Mouse (Mus musculus) forebrain, embryonic 13.5 days (tissue): Measurements from ENCODE around the gene Gm28047. TPM values are rescaled to one million over a fixed set of nuclear protein-coding genes. Genes with fewer than 3 reads are reported as not detected.

ENCODE experiments used
- ATAC-seq: fragments of 200-750 bp; cut with Nextera tagmentation; 2 replicates; pipeline ENCODE4 v1.8.0; 2017
- H3K27ac ChIP-seq: fragments of 300-500 bp; sonication (generic); 2 replicates; pipeline ENCODE4 v1.5.1; 2015; ENCODE audit warnings: inconsistent platforms, mild to moderate bottlenecking, moderate library complexity
- H3K27me3 ChIP-seq: fragments of 300-500 bp; sonication (generic); 2 replicates; pipeline ENCODE4 v1.6.1; 2015; ENCODE audit warnings: mild to moderate bottlenecking, inconsistent platforms
- H3K36me3 ChIP-seq: fragments of 300-500 bp; sonication (generic); 2 replicates; pipeline ENCODE4 v1.6.1; 2015; ENCODE audit warnings: mild to moderate bottlenecking, inconsistent platforms; ENCODE audit not compliant: poor library complexity, severe bottlenecking
- H3K4me1 ChIP-seq: fragments of 300-500 bp; sonication (generic); 2 replicates; pipeline ENCODE4 v1.6.1; 2015; ENCODE audit warnings: inconsistent platforms
- H3K4me2 ChIP-seq: fragments of 300-500 bp; sonication (generic); 2 replicates; pipeline ENCODE4 v1.6.1; 2015; ENCODE audit warnings: inconsistent platforms, mild to moderate bottlenecking, moderate library complexity
- H3K4me3 ChIP-seq: fragments of 300-500 bp; sonication (generic); 2 replicates; pipeline ENCODE4 v1.5.1; 2015; ENCODE audit warnings: mild to moderate bottlenecking, inconsistent platforms
- H3K9ac ChIP-seq: fragments of 300-500 bp; sonication (generic); 2 replicates; pipeline ENCODE4 v1.6.1; 2015; ENCODE audit warnings: mild to moderate bottlenecking, inconsistent platforms
- H3K9me3 ChIP-seq: fragments of 300-500 bp; sonication (generic); replicated peaks from 2 replicates; pipeline ENCODE4 v1.6.1; 2016; ENCODE audit warnings: inconsistent platforms
- WGBS: fragments of 180-500 bp; shearing (Covaris S2); methylation state at CpG from one replicate; pipeline ENCODE4 v1.1.7; 2015; 5-methylcytosine and 5-hydroxymethylcytosine counted together
- polyA plus RNA-seq: library from polyadenylated mRNA; unstranded; fragments of >200 nt; fragmentation: Nextera tagmentation; extraction: Ambion mirVana; gene quantifications from 2 replicates; pipeline ENCODE4 v1.2.1, GENCODE M21; 2015

The Gm28047 gene
- polyA plus RNA-seq, 1 experiment from 2014 or later = not detected

DNA sequence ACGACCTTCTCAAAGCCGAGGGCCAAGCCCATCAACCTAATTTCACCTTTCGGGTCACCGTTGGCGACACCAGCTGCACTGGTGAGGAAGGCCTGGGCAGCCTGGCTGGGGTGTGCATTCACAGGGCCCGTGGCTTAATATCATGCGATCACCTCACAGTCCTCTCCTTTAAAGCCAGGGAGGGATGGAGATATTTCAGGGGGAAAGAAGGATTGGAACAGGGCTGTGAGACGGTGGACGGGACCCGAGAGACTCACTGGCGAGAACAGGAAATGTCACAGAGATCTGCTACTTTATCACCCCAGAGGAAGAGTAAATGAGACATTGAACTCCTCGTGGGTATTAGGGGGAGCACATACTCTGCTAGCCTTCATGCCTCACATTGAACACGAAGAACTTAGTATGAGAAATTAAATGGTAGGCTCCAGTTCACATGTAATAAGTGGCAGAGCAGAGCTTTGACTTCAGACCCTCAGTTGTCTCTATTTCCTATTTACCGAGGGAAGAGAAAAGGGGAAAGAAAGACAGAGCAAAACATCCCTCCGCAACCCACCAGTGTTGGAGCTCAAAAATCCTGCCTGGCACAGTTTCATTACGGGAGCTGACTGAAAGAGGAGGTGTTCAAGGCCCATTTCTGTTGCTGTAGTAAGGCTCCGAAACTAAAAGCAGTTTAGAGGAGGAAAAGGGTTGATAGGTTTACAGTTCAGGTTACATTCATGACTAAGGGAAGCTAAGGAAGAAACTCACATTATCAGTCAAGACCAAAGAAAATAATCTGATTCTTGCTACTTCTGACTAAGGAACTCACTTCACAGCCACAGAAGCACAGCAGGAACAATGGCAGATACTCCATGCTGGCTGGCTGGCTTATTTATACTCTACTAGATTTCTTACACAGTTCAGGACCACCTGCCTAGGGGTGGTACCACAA is 105.4 kb downstream of the Gm28047 start:
- Histone ChIP-seq H3K9me3 (no peaks in the 10 kb centered on the region), H3K36me3 (peaks cover 35% of the 10 kb centered on the region), H3K4me1 (peaks cover 31% of the 10 kb centered on the region), H3K4me2 (peak overlapping the region; percentile 81), H3K4me3 (peak overlapping the region; percentile 72), H3K9ac (peak overlapping the region; percentile 83), H3K27me3 (no peaks in the 10 kb centered on the region), H3K27ac (peak overlapping the region; percentile 97)
- no peak for ATAC-seq
- 72% methylated on average over 17 of the region's 17 CpGs for WGBS

DNA sequence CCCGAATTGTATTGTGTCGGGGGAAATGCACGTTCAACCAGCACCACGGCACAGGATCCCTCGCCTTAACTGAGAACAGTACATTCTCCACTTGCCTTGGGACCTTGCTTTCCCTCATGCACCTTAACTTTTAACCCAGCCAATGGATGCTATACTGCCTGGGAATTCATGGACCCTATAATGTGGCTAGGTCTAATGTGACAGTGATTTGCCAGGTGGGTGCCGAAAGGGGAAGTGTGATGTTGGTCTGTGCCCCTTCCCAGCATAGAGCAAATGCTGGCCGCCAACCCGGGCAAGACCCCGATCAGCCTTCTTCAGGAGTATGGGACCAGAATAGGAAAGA is 106.0 kb downstream of the Gm28047 start:
- Histone ChIP-seq H3K9me3 (no peaks in the 10 kb centered on the region), H3K4me1 (peaks cover 34% of the 10 kb centered on the region), H3K4me3 (peak overlapping the region; percentile 72), H3K27ac (peak overlapping the region; percentile 97), H3K4me2 (peak overlapping the region; percentile 81), H3K36me3 (peaks cover 29% of the 10 kb centered on the region), H3K9ac (peak overlapping the region; percentile 83), H3K27me3 (no peaks in the 10 kb centered on the region)
- no peak for ATAC-seq
- 22% methylated on average over 9 of the region's 9 CpGs for WGBS

GRCm38 (mm10) chr15:102517976-102518858 is 106.7 kb downstream of the Gm28047 start, which contains the start of gene Tarbp2:
Tarbp2 (plus strand) TSS chr15:102518192.
- H3K27me3 ChIP-seq = no peaks in the 10 kb centered on the region
- peaks cover 34% of the 10 kb centered on the region for H3K4me1 ChIP-seq
- peak; percentile 92 for ATAC-seq
- peak within 1 kb of the TSS; percentile 92 for H3K9ac ChIP-seq
- H3K36me3 ChIP-seq = peaks cover 25% of the 10 kb centered on the region
- H3K4me2 ChIP-seq = peak within 1 kb of the TSS; percentile 81
- WGBS = under 1% methylated on average over 60 of the region's 60 CpGs
- no peaks in the 10 kb centered on the region for H3K9me3 ChIP-seq
- peak within 1 kb of the TSS; percentile 72 for H3K4me3 ChIP-seq
- peak within 1 kb of the TSS; percentile 97 for H3K27ac ChIP-seq

- peak overlapping the region; percentile 93 for H3K27ac ChIP-seq
- no peaks in the 10 kb centered on the region for H3K9me3 ChIP-seq
- H3K27me3 ChIP-seq = no peaks in the 10 kb centered on the region
- no peak for ATAC-seq
- H3K4me1 ChIP-seq = peaks cover 36% of the 10 kb centered on the region
- peak overlapping the region; percentile 81 for H3K4me2 ChIP-seq
- H3K36me3 ChIP-seq = peaks cover 20% of the 10 kb centered on the region
- WGBS = under 1% methylated on average over 10 of the region's 10 CpGs
- peak overlapping the region; percentile 92 for H3K9ac ChIP-seq
- peak overlapping the region; percentile 72 for H3K4me3 ChIP-seq
Measured at GRCm38 (mm10) chr15:102517631-102517975, 107.3 kb downstream of the Gm28047 start.

DNA sequence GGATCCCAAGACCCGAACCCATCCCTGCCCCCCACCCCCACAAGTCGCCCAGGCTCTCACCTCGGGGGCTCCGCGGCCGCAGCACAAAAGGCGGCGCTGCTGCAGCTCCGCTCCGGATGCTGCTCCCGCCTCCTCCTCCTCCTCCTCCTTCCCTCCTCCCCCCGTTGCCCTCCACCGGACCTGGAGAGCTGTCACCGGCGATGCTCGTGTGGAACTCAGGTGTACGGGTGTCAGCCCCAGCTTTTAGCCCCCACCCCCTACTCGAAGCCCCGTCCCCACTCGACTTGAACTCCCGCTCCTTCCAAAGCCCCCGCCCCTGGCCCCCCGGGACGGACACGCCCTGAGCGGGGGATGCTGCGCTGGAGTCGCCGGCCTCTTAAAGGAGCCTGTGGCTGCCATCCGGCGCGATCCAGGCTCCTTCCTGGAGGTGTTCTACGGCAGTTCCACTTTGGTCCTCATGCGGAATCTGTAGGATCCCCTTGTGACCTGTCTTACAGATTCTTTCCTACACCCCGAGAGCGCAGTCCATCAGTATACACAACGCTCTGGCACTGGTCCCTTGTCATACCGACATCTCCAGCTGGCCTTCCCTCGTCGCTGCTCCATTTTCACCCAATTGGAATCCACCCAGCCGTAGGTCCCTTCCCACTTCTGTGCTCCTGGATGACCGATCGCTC is 108.0 kb downstream of the Gm28047 start, which contains the start of gene Map3k12:
Gene Map3k12, minus strand, starts transcription at position 337 of the 677 bp plus-strand sequence.
- peaks cover 44% of the 10 kb centered on the region for H3K4me1 ChIP-seq
- H3K27ac ChIP-seq = peak within 1 kb of the TSS; percentile 93
- H3K36me3 ChIP-seq = peaks cover 12% of the 10 kb centered on the region
- no peaks in the 10 kb centered on the region for H3K9me3 ChIP-seq
- no peak for ATAC-seq
- peak within 1 kb of the TSS; percentile 72 for H3K4me3 ChIP-seq
- peak within 1 kb of the TSS; percentile 81 for H3K4me2 ChIP-seq
- H3K27me3 ChIP-seq = no peaks in the 10 kb centered on the region
- peak within 1 kb of the TSS; percentile 92 for H3K9ac ChIP-seq
- under 1% methylated on average over 42 of the region's 43 CpGs for WGBS

- WGBS = under 1% methylated on average over 12 of the region's 12 CpGs
- Histone ChIP-seq H3K9ac (peak overlapping the region; percentile 92), H3K4me1 (peaks cover 50% of the 10 kb centered on the region), H3K36me3 (peaks cover 7% of the 10 kb centered on the region), H3K4me3 (peak overlapping the region; percentile 72), H3K27me3 (no peaks in the 10 kb centered on the region), H3K27ac (peak overlapping the region; percentile 93), H3K4me2 (peak overlapping the region; percentile 81), H3K9me3 (no peaks in the 10 kb centered on the region)
- no peak for ATAC-seq
Measured at GRCm38 (mm10) chr15:102516293-102516692, 108.6 kb downstream of the Gm28047 start.

GRCm38 (mm10) chr15:102515791-102516190 is 109.1 kb downstream of the Gm28047 start:
- 34% methylated on average over 4 of the region's 4 CpGs for WGBS
- Histone ChIP-seq H3K27me3 (no peaks in the 10 kb centered on the region), H3K9me3 (no peaks in the 10 kb centered on the region), H3K36me3 (peaks cover 2% of the 10 kb centered on the region; the same call in 1 of the 2 replicates), H3K27ac (peak overlapping the region; percentile 93), H3K4me2 (peak overlapping the region; percentile 81), H3K9ac (peak overlapping the region; percentile 92), H3K4me1 (peaks cover 55% of the 10 kb centered on the region), H3K4me3 (peak overlapping the region; percentile 72)
- no peak for ATAC-seq

DNA sequence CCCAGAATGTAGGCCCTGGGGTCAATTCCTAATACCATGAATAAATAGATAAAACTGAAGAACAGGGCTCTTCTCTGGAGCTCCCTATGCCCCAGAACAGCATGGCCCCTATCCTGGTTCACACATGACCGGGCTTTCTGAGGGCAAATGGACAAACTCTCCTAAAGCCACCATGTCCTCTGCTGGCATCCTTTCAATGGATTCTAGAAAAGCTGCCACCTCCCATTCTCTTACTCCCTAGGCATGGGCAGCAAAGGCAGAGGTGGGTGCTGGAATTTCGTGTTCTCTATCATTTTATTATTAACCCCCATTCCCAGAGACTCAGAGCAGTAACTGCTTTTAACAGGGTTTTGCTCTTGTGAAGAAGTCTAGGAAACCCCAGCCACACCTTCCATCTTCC is 109.6 kb downstream of the Gm28047 start:
- no peak overlapping the region for H3K27ac ChIP-seq
- H3K9ac ChIP-seq = 0 out of 2 replicates have a peak overlapping the region, but pooled peaks have one; percentile 92
- H3K36me3 ChIP-seq = no peaks in the 10 kb centered on the region
- H3K4me2 ChIP-seq = peak overlapping the region; percentile 81
- 80% methylated on average over 2 of the region's 2 CpGs for WGBS
- H3K4me3 ChIP-seq = peak overlapping the region; percentile 72
- ATAC-seq = no peak
- no peaks in the 10 kb centered on the region for H3K27me3 ChIP-seq
- peaks cover 55% of the 10 kb centered on the region for H3K4me1 ChIP-seq
- H3K9me3 ChIP-seq = no peaks in the 10 kb centered on the region

DNA sequence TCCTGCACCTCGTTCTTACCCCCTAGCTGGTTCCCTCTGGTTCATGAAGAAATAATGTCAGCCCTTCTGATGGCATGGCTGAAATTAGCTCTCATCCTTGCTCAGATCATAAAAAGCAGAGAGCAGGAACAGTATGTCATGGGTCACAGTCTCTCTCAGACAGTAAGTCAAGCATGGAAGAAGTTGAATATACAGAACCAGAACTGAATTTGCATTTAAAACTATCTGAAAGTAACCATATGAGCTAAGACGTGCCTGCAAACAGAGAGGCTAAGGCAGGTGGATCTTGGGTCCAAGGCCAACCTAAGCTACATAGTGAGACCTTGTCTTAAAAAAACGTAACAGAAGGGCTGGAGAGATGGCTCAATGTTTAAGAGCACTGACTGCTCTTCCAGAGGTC is 111.9 kb downstream of the Gm28047 start:
- Histone ChIP-seq H3K4me1 (peaks cover 60% of the 10 kb centered on the region), H3K36me3 (peaks cover 5% of the 10 kb centered on the region; the same call in 1 of the 2 replicates), H3K9ac (no peak overlapping the region), H3K27ac (no peak overlapping the region), H3K4me3 (no peak overlapping the region), H3K27me3 (no peaks in the 10 kb centered on the region), H3K9me3 (no peaks in the 10 kb centered on the region), H3K4me2 (no peak overlapping the region)
- 84% methylated on average over 3 of the region's 3 CpGs for WGBS
- ATAC-seq = no peak

GRCm38 (mm10) chr15:102512471-102512870 is 112.4 kb downstream of the Gm28047 start:
- Histone ChIP-seq H3K4me3 (no peak overlapping the region), H3K4me1 (peaks cover 60% of the 10 kb centered on the region), H3K27me3 (no peaks in the 10 kb centered on the region), H3K9ac (no peak overlapping the region), H3K9me3 (no peaks in the 10 kb centered on the region), H3K27ac (peak overlapping the region; percentile 83; the same call in 1 of the 2 replicates), H3K36me3 (peaks cover 5% of the 10 kb centered on the region; the same call in 1 of the 2 replicates), H3K4me2 (no peak overlapping the region)
- ATAC-seq = no peak

DNA sequence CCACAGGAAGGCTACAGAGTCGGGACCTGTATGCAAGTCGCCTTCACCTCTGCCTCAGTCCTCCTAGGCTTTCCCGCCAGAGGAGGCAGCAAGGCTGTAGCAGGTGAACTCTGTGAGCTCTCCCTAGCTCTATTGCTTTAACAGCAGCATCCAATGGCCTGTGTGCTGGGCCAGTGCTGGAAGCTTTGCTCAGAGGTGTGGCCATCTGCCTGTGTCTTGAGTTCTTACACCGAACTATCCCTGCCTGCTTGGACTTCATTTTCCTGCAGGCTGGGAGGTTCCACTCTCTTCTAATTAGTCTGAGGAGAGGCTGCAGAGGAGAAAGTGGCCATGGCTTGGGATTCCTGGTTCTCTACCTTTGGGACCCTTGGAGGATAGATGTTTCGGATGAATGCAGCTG is 112.9 kb downstream of the Gm28047 start:
- Histone ChIP-seq H3K9me3 (no peaks in the 10 kb centered on the region), H3K4me1 (peaks cover 60% of the 10 kb centered on the region), H3K4me3 (no peak overlapping the region), H3K27ac (peak overlapping the region; percentile 83), H3K27me3 (no peaks in the 10 kb centered on the region), H3K36me3 (peaks cover 5% of the 10 kb centered on the region; the same call in 1 of the 2 replicates), H3K9ac (0 out of 2 replicates have a peak overlapping the region, but pooled peaks have one; percentile 21), H3K4me2 (peak overlapping the region; percentile 80)
- ATAC-seq = no peak
- 29% methylated on average over 5 of the region's 5 CpGs for WGBS
